ENCODE assay signal across 8 mouse cellular contexts in the genomic region with DNA sequence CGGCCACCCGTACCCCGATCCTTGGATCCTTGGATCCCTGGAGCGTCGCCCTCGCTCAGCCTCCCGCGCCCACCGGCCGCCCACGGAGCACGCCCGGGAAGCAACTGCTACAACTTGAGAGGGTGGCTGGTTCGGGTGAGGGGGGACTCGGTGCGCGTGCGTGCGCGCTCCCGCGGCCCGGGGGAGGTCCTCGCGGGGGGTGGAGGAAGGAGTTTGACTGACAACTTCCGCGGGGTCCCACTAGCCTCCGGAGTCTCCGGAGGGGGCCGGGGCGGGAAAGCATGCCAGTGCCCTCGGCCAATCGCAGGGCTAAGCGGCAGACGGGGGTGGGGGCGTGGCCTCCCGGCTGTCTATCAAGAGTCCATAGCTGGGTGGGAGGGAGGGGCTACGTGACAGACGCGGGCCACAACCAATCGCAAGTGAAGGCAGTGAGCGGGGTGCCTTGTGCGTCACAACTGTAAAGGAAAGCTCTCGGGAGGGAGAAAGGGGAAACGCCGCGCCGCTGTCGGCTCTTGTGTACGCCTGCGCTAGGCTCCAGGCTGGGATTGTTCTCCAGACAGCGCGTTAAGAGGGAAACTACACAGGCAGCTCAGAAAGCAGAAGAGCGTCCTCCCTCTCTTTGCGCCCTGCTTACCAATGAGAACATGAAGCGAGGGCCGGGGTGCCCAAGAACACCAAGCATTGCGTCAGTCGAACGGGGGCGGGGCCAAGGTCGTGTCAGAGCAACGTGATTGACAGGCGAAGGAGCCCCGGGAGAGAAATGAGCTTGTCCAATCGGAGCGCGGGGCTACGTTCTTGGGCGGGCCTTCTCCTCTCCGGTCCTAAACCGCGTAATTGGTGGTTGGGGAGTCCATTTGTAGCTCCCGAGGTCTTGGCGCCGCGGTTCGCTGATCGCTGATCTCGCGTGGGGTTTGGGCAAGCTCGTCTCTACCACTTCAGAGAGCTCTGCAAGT. TPM values are rescaled to one million over a fixed set of nuclear protein-coding genes. Genes with fewer than 3 reads are reported as not detected.
DNase-seq lines count a peak whose midpoint lies in the region; ATAC-seq lines count a peak whose summit lies in the region.

No protein-coding gene starts in this region.

- H3K4me2 ChIP-seq in hindbrain, embryonic 16.5 days (ENCODE audit: low read length) = peak overlapping the region; percentile 57

- peak overlapping the region; percentile 96 for H3K27ac ChIP-seq in hindbrain, embryonic 16.5 days (ENCODE audit: low read depth, low read length)
- peak overlapping the region; percentile 96 for H3K27ac ChIP-seq in macrophage

- peaks cover 39% of the 10 kb centered on the region for H3K79me2 ChIP-seq in macrophage (ENCODE audit: inconsistent target)

- no peaks in the 10 kb centered on the region for H3K36me3 ChIP-seq in hindbrain, embryonic 16.5 days (ENCODE audit: control insufficient read depth, insufficient read depth, low read length)
- H3K36me3 ChIP-seq in macrophage (ENCODE audit: inconsistent target) = no peaks in the 10 kb centered on the region

- peak overlapping the region; percentile 71 for H3K9ac ChIP-seq in hindbrain, embryonic 16.5 days (ENCODE audit: low read depth, low read length)

- peaks cover 6% of the 10 kb centered on the region; the same call in 1 of the 2 replicates for H3K4me1 ChIP-seq in hindbrain, embryonic 16.5 days (ENCODE audit: control insufficient read depth, insufficient read depth, low read depth, low read length)

- no peaks in the 10 kb centered on the region for H3K27me3 ChIP-seq in hindbrain, embryonic 16.5 days (replicated peaks; ENCODE audit: control insufficient read depth, insufficient read depth, low read length)

- WGBS in hindbrain, embryonic 16.5 days = under 1% methylated on average over 68 of the region's 82 CpGs
- WGBS in macrophage (ENCODE audit: missing documents) = under 1% methylated on average over 59 of the region's 82 CpGs

- DNase-seq in WW6 (ENCODE audit: low read depth, low spot score) = peak; percentile 96
- peak; percentile 94 to 99 for DNase-seq in cerebellum, postnatal 4 days (ENCODE audit: low spot score in 2 of 2)
- DNase-seq in gastrocnemius, adult 18-20 months (ENCODE audit: low spot score) = peak; percentile 99
- DNase-seq in left cerebral cortex, adult 18-20 months (ENCODE audit: low spot score in 2 of 2) = peak; percentile 99
- DNase-seq in right cerebral cortex, adult 18-20 months = peak; percentile 100
- peak; percentile 99 for DNase-seq in urinary bladder, postnatal 10 days (ENCODE audit: low spot score)

- peak; percentile 99 for ATAC-seq in hindbrain, embryonic 16.5 days

- no peaks in the 10 kb centered on the region for H3K9me3 ChIP-seq in hindbrain, embryonic 16.5 days (ENCODE audit: control insufficient read depth, low read length)

- peak overlapping the region; percentile 70 for H3K4me3 ChIP-seq in hindbrain, embryonic 16.5 days (ENCODE audit: low read length)
- peak overlapping the region; percentile 65 for H3K4me3 ChIP-seq in macrophage (ENCODE audit: inconsistent target)

RNA-seq across cellular contexts. Expression of gene Ppp2r5a, which starts 5.9 kb away (rescaled TPM):
- 10 to 100 TPM; 66.2 to 76.8 TPM for total RNA-seq in gastrocnemius, adult 18-20 months (2021)
- 6.3 and 6.7 TPM in 2 replicates for polyA plus RNA-seq in hindbrain, embryonic 16.5 days (2015; fragmentation: Nextera tagmentation; extraction: Ambion mirVana)
- 10 to 100 TPM; 89.2 to 94.1 TPM for total RNA-seq in left cerebral cortex, adult 18-20 months (2021)
- 100 to 1,000 TPM in 25 of 26 experiments, 10 to 100 TPM in 1; 99.9 to 459 (median 169) TPM for total RNA-seq in macrophage (2018; cell fraction: chromatin; rRNA removed)
- 100 to 1,000 TPM in 1 of 26 experiments, 10 to 100 TPM in 25; 72.7 to 106 (median 79.1) TPM for total RNA-seq in macrophage (2018; cell fraction: cytosol; rRNA removed)
- total RNA-seq in macrophage (2018; cell fraction: nucleus; rRNA removed) = 100 to 1,000 TPM in 25 of 26 experiments, 10 to 100 TPM in 1; 97.9 to 479 (median 143) TPM
- polyA plus RNA-seq in macrophage (2018) = 61.7 to 74.4 TPM (median 71.0 TPM) in 3 replicates

Comparison
In these comparisons a context has a peak if more than half of its experiments do, and no peak if none do; other contexts are left out.
1. Peak in every context shown above with its lines: DNase-seq, ATAC-seq, H3K4me3 ChIP-seq and H3K27ac ChIP-seq.